Mouse (Mus musculus) bone marrow macrophage, adult 2 months (primary cell): Measurements from ENCODE around the gene Mfng.

Source experiments
- CTCF ChIP-seq: IDR thresholded peaks from 2 replicates; pipeline ENCODE4 v1.5.1; 2012; ENCODE audit warnings: low read depth, mild to moderate bottlenecking, low read length, moderate library complexity
- POLR2A ChIP-seq: IDR thresholded peaks from 2 replicates; pipeline ENCODE4 v1.6.1; 2012; ENCODE audit warnings: mild to moderate bottlenecking, low read depth, low read length, borderline replicate concordance

GRCm38 (mm10) chr15:78807141-78807540 is 33.9 kb upstream of the Mfng start:
- TF ChIP-seq CTCF (no peak), POLR2A (no peak)
